Mouse (Mus musculus) mouse embryonic stem cell (cell line): ENCODE results near the gene C530008M17Rik.

Experiments
- in situ Hi-C, 2 experiments: fragments of 300-500 bp; cut with MboI; formaldehyde crosslinking; loops; 1 replicate in 1 of 2; 3 replicates in 1 of 2; pipeline ENCODE4 v1.14.3; 2019 to 2020; ENCODE audit warnings: low sequenced_read_pairs in 2 of 2, low pct_unique_long_range_greater_than_20kb in 1 of 2, mixed read lengths in 1 of 2; ENCODE audit not compliant: unreplicated experiment in 1 of 2

The C530008M17Rik gene

GRCm38 (mm10) chr5:76659958-76660635 is 3.8 kb downstream of the C530008M17Rik start:
- in situ Hi-C loops = no loop called here

- in situ Hi-C loops = no loop called here
Measured at GRCm38 (mm10) chr5:76661310-76661709, 5.0 kb downstream of the C530008M17Rik start.

- in situ Hi-C loops = no loop called here
Measured at GRCm38 (mm10) chr5:76664936-76665335, 8.6 kb downstream of the C530008M17Rik start.

- in situ Hi-C loops = no loop called here
Measured at GRCm38 (mm10) chr5:76665421-76665820, 9.1 kb downstream of the C530008M17Rik start.

GRCm38 (mm10) chr5:76666026-76666756 is 9.9 kb downstream of the C530008M17Rik start:
- in situ Hi-C loops = no loop called here

- in situ Hi-C loops = no loop called here
Measured at GRCm38 (mm10) chr5:76668118-76668517, 11.8 kb downstream of the C530008M17Rik start.

- in situ Hi-C loops = no loop called here
Measured at GRCm38 (mm10) chr5:76668547-76668946, 12.2 kb downstream of the C530008M17Rik start.

- in situ Hi-C loops = no loop called here
Measured at GRCm38 (mm10) chr5:76670183-76670582, 13.9 kb downstream of the C530008M17Rik start.

GRCm38 (mm10) chr5:76674022-76674653 is 17.8 kb downstream of the C530008M17Rik start:
- in situ Hi-C loops = no loop called here

- in situ Hi-C loops = no loop called here
Measured at GRCm38 (mm10) chr5:76675369-76675768, 19.1 kb downstream of the C530008M17Rik start.

GRCm38 (mm10) chr5:76680959-76681358 is 24.6 kb downstream of the C530008M17Rik start:
- in situ Hi-C loops = no loop called here

GRCm38 (mm10) chr5:76681895-76682656 is 25.8 kb downstream of the C530008M17Rik start:
- in situ Hi-C loops = no loop called here

- in situ Hi-C loops = no loop called here
Measured at GRCm38 (mm10) chr5:76683455-76683854, 27.1 kb downstream of the C530008M17Rik start.

- in situ Hi-C loops = no loop called here
Measured at GRCm38 (mm10) chr5:76684658-76685605, 28.6 kb downstream of the C530008M17Rik start.

- in situ Hi-C loops = no loop called here
Measured at GRCm38 (mm10) chr5:76687961-76688600, 31.8 kb downstream of the C530008M17Rik start.

GRCm38 (mm10) chr5:76688643-76689042 is 32.3 kb downstream of the C530008M17Rik start:
- in situ Hi-C loops = no loop called here

- in situ Hi-C loops = no loop called here
Measured at GRCm38 (mm10) chr5:76690177-76690593, 33.9 kb downstream of the C530008M17Rik start.
